Mouse (Mus musculus) lung, postnatal 10 days (tissue): ENCODE results near the gene Ap1ar.
"Not testable (repeated sequence)": the region's sequence is repeated elsewhere in the genome, so short reads cannot be mapped to it uniquely, and the experiment has no call there.

Source experiments
- DNase-seq: peaks from one replicate; pipeline ENCODE4 v3.0.0; 2021

Gene Ap1ar

DNA sequence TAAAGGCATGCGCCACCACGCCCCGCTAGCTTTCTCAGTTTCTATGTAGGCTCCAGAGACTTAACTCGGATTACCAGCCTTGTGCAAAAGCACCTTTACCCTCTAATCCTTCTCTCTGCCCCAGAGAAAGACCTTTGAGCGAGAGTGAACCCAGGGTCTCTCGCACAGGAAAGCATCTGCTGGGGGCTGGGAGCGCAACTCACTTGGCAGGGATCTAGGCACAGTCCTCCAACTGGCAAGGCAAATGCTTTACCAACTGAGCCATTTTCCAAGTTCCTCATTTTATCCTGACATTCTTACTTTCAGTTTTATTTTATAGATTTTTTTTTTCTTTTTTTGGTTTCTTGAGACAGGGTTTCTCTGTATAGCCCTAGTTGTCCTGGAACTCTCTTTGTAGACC is 44.3 kb downstream of the Ap1ar start:
- no peak for DNase-seq

GRCm38 (mm10) chr3:127791595-127792561 is 45.4 kb downstream of the Ap1ar start:
- DNase-seq = no peak

DNA sequence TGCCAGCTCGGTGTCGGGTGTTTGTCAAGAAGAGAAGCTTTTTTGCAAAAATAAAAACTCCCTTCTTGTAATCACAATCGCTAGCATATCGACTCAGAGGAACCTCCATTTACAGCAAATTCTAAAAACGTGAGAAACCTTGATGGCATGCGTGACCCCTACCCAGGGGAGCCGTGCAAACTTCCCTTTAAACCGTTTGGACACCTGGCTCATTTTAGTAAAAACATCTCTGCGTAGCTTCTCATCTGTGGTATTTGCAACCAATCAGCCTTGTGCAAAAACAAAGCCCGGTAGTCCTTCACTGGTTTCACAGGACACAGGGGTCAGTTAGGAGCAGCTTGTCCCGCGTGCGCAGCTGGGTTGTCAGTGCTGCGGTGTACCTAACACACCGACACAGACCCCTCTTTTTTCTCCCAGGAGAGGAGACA is 46.3 kb downstream of the Ap1ar start:
- no peak for DNase-seq

GRCm38 (mm10) chr3:127790234-127791055 is 46.9 kb downstream of the Ap1ar start:
- DNase-seq = peak; percentile 54

DNA sequence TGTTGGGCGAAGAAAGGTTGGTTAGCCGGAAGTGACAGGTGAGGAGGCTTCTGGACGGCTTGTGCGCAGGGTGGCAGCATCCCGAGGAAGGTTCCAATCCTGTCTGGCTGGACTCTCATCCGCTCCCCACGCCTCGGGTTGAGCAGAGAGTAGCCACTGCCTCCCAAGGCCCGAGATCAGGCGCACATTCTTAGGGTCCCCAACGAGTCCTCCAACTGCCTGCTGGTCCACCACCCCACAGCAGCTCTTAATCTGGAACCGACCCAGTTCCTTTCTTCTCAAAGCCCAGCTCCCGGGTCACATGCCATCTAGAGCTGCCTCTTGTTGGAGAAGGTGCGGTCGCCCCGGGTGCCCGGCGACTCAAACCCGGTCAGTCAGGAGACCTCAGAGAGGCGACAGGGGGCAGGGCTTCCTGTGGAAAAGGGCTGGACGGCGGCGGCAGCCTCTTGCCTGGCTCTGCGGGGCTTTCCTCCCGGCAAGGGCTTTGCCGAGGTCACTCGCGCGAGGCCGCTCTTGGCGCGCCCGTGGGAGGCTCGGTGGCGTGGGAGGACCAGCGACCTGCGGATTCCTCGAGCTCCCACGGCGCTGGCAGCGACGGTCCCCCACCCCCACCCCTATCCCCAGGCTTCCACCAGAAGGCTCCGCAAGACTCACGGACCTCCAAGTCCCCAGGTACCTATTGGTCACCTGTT is 47.7 kb downstream of the Ap1ar start, which contains the start of gene Tifa:
Gene Tifa, plus strand, starts transcription at position 306 of the 692 bp plus-strand sequence.
- DNase-seq = peak; percentile 77

DNA sequence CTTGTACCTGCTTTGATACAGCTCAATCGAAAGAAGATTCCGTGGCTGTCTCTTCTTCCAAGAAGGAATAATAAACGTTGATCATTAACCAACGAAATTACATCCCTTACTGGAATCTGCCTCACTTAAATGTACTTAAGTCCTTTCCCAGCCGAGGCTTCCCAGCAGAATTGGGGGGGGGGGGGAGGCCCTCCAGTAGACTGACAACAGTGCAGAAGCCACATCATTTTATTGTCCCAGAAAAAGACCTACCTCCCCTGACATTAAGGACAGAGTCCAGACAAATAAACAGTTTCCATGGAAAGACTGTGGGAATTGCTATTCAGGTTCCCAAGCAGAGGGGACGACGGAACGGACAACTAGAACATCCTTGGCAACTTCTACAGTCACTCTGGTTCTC is 48.4 kb downstream of the Ap1ar start:
- DNase-seq = no peak

DNA sequence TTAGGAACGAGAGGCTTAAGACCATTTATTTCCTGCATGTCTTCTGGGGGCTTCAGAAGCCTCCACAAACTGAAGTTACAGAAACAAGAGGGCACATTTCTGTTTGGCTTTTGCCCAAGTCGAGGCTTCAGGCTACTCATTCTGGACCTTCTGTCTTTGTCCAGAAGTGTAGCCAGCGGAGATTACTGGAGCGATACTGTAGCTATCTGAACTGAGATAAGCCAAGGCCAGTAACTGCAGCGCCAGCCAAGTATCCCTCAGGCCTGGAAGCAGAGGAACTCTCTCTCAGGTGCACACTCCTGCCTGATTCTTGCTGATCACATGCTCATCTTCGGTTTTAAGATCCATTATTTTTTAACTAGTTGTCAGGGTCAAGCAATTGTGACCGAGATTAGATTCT is 49.3 kb downstream of the Ap1ar start:
- no peak for DNase-seq

DNA sequence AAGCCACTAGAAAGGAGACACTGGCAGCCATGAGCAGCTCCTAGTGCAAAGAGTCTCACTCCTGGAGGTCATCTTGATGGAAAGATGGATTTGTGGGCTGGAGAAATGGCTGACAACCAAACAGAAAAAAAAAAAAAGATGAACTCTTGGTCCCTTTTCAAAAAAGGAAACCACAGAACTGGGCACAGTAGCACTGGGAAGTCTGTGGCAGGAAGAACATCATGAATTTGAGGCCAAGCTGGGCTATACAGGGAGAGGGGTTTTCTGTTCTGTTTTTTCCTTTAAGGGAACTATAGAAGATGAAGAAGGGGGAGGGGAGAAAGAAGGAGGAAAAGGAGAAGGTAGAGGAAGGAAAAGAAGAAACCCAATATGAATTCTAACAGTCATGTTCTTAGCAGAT is 50.3 kb downstream of the Ap1ar start:
- DNase-seq = no peak

DNA sequence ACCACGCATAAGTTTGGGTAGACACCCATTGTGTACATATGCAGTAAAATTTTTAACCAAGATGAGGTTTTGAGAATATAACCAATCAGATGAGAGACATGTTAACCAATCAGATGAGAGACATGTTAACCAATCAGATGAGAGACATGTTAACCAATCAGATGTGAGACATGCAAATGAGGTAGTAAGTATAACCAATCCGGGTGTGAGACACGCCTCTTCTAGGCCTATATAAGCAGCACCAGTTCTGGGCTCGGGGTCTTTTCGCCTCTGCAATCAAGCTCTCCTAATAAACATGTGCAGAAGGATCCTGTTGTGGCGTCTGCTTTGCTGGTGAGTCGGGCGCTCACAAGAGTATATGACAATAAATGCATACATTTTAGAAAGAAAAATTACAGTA is 53.6 kb downstream of the Ap1ar start:
- not testable (repeated sequence) for DNase-seq

DNA sequence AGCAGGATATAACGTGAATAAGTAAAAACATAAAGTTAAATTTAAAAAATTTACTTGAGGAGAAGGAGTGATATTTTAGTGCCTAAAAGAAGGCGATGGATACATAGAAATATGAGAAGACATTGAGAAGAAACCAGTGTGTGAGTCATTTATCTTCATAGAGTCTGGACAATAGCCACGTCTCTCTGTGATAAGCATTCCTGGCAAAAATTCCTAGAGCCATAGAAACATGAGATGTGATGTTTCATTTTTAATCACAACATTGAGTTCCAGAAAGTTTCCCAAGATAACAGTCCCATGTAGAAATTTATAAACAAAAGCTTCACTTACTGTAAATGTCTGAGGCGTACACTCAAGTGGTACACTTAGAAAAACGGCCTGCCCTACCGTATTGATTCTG is 54.4 kb downstream of the Ap1ar start:
- DNase-seq = no peak

GRCm38 (mm10) chr3:127780921-127781320 is 56.4 kb downstream of the Ap1ar start:
- peak; percentile 34 for DNase-seq

DNA sequence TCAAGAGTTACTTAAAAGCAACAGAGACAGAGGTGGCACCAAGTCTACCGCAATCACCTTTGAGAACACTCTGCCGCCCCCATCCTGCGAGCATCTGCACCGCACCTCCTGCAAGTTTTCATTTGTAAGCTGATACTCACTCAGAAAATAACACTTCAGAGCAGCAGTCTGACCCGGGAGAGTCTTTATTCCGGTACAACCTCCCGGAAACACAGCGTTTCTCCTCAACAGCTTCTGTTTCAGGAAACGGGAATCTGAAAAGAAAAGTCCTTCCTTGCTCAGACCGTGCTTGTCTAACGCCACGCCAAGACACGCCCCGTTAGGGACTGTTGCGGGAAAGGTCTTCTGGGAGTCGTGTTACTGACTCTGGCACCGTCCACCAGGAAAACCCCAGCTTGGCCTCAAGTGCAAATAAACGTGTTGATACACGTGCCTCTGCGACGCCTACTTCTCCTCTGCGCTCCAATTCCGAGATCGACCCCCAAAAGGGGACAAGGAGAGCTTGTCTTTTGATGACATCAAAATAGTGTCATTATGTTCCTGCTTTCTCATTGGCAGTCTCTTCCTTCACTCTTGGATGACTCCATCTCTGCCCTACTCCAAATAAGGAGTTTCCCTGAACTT is 57.2 kb downstream of the Ap1ar start, which contains the start of gene Alpk1:
Gene Alpk1, minus strand, starts transcription at position 507 of the 624 bp plus-strand sequence.
- peak; percentile 86 for DNase-seq

- peak; percentile 7 for DNase-seq
Observed at GRCm38 (mm10) chr3:127769146-127769545, 68.2 kb downstream of the Ap1ar start.

GRCm38 (mm10) chr3:127765971-127766370 is 71.4 kb downstream of the Ap1ar start:
- no peak for DNase-seq

GRCm38 (mm10) chr3:127764541-127764940 is 72.8 kb downstream of the Ap1ar start:
- DNase-seq = peak; percentile 11

DNA sequence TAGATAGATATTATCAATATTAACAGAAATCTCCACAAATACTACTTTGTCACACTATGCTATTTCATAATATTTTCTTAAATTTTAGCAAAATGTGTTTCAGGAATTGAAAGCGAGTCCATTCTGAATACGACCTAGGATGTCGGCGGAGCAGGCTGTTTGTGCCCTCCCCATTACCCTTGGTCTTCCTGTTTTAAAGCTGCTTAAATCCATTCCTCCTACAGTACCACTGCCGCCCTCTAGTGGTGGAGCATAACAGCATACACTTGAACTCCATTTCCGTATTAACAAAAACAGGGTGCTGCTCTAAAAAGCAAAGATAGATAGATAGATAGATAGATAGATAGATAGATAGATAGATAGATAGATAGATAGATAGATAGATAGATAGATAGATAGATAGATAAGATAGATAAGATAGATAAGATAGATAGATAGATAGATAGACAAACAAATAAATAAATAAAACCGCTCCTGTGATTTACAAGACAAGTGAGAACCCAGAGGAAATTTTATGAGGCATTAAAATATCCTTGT is 74.2 kb downstream of the Ap1ar start:
- DNase-seq = peak; percentile 89

GRCm38 (mm10) chr3:127762403-127762802 is 74.9 kb downstream of the Ap1ar start:
- no peak for DNase-seq

- peak; percentile 62 for DNase-seq
Observed at GRCm38 (mm10) chr3:127759212-127759611, 78.1 kb downstream of the Ap1ar start.

GRCm38 (mm10) chr3:127758806-127759205 is 78.5 kb downstream of the Ap1ar start:
- DNase-seq = no peak

DNA sequence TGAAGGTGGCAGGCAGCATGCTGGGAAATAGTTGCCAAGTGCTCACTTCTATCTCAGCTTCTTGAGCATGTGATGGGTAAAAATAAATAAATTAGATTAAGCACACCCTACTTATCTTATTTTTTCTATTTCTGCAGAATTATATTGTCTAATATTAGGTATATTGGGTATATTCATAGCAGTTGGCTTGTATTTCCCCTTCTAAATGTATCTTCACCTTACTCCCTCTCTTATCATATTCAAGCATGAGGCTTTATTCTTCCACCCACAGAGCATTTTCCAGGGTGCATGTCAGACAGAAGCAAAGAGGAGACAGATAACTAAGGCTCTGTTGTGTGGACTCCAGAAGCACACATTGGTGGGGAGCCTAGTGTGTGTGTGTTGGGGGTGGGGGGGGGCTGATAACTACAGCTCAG is 79.4 kb downstream of the Ap1ar start:
- DNase-seq = no peak
